Mouse (Mus musculus) heart, postnatal 0 days (tissue): Measurements from ENCODE around the gene Tarbp2. TPM values are rescaled to one million over a fixed set of nuclear protein-coding genes. Genes with fewer than 3 reads are reported as not detected.
A peak's percentile ranks its signal among the peaks of the same experiment; 100 is the strongest.

Experiments
- ATAC-seq: fragments of 200-750 bp; cut with Nextera tagmentation; 2 replicates; pipeline ENCODE4 v1.8.0; 2017; ENCODE audit warnings: low read depth, moderate number of reproducible peaks, moderate library complexity; ENCODE audit not compliant: insufficient read depth
- DNase-seq: peaks from one replicate; pipeline ENCODE4 v3.0.0-alpha.2; 2016; ENCODE audit warnings: low spot score
- H3K27ac ChIP-seq: fragments of 300-500 bp; sonication (generic); 2 replicates; pipeline ENCODE4 v1.5.1; 2014; ENCODE audit warnings: low read depth, mild to moderate bottlenecking
- H3K27me3 ChIP-seq: fragments of 300-500 bp; sonication (generic); 2 replicates; pipeline ENCODE4 v1.6.1; 2014; ENCODE audit warnings: low read length, mixed read lengths; ENCODE audit not compliant: control insufficient read depth, insufficient read depth
- H3K36me3 ChIP-seq: fragments of 300-500 bp; sonication (generic); replicated peaks from 2 replicates; pipeline ENCODE4 v1.6.1; 2014; ENCODE audit warnings: low read length, mixed read lengths; ENCODE audit not compliant: control insufficient read depth, insufficient read depth
- H3K4me1 ChIP-seq: fragments of 300-500 bp; sonication (generic); 2 replicates; pipeline ENCODE4 v1.6.1; 2014; ENCODE audit warnings: antibody characterized with exemption; ENCODE audit not compliant: control insufficient read depth, insufficient read depth
- H3K4me2 ChIP-seq: fragments of 300-500 bp; sonication (generic); 2 replicates; pipeline ENCODE4 v1.6.1; 2014; ENCODE audit warnings: low read depth, mild to moderate bottlenecking, low read length, moderate library complexity
- H3K4me3 ChIP-seq: fragments of 300-500 bp; sonication (generic); 2 replicates; pipeline ENCODE4 v1.5.1; 2014; ENCODE audit warnings: low read depth, low read length
- H3K9ac ChIP-seq: fragments of 300-500 bp; sonication (generic); replicated peaks from 2 replicates; pipeline ENCODE4 v1.6.1; 2014; ENCODE audit warnings: low read depth, low read length, mixed read lengths
- H3K9me3 ChIP-seq: fragments of 300-500 bp; sonication (generic); replicated peaks from 2 replicates; pipeline ENCODE4 v1.6.1; 2016; ENCODE audit warnings: low read length; ENCODE audit not compliant: control insufficient read depth
- CTCF ChIP-seq: IDR thresholded peaks from 2 replicates; pipeline ENCODE4 v1.5.1; 2016; ENCODE audit warnings: antibody characterized with exemption, control low read depth, low read depth
- EP300 ChIP-seq: IDR thresholded peaks from 2 replicates; pipeline ENCODE4 v1.6.1; 2016; ENCODE audit warnings: antibody characterized with exemption, low read depth
- WGBS: fragments of 180-500 bp; shearing (Covaris S2); extraction: QIAGEN DNeasy Blood & Tissue Kit; methylation state at CpG from one replicate; pipeline ENCODE4 v1.1.7; 2014; 5-methylcytosine and 5-hydroxymethylcytosine counted together
- polyA plus RNA-seq: library from polyadenylated mRNA; unstranded; fragments of >200 nt; fragmentation: Nextera tagmentation; extraction: Ambion mirVana; gene quantifications from 2 replicates; pipeline ENCODE4 v1.2.1, GENCODE M21; 2015
- total RNA-seq: library from RNA; depleted of rRNA; stranded (reverse); fragments of >200 nt; gene quantifications from 2 replicates; pipeline ENCODE4 v1.2.3, GENCODE M21; 2014; ENCODE audit warnings: low replicate concordance

Tarbp2 gene
- total and polyA plus RNA-seq, 2 experiments from 2014 or later = 68.5 to 73.7 TPM

DNA sequence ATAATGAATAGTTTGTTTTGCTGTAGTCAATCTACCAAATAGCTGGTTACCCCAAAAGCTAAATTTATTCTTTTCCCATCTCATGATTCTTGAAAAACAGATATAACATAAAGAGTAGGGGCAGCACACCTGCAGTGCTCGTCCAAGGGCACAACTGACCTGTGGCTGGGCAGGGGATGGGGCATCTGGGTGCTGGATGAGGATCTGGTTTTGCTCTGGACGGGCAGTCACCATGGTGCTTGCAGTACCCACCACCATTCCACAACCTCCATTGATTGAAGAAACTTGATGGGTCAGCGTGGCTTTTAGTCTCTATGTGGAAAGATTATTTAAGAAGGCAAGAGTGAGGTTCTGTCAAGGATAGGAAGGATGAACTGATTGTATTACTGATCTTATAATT lies 28.3 kb downstream of the Tarbp2 start:
- Histone ChIP-seq H3K4me1 (peaks cover 3% of the 10 kb centered on the region; the same call in 1 of the 2 replicates), H3K9ac (no peak overlapping the region), H3K36me3 (peaks cover 65% of the 10 kb centered on the region), H3K4me3 (no peak overlapping the region), H3K9me3 (no peaks in the 10 kb centered on the region), H3K27me3 (no peaks in the 10 kb centered on the region), H3K27ac (0 out of 2 replicates have a peak overlapping the region, but pooled peaks have one; percentile 78), H3K4me2 (no peak overlapping the region)
- ATAC-seq (no peak), DNase-seq (no peak)
- WGBS = 90% methylated on average over 3 of the region's 3 CpGs
- no peak for TF ChIP-seq CTCF

DNA sequence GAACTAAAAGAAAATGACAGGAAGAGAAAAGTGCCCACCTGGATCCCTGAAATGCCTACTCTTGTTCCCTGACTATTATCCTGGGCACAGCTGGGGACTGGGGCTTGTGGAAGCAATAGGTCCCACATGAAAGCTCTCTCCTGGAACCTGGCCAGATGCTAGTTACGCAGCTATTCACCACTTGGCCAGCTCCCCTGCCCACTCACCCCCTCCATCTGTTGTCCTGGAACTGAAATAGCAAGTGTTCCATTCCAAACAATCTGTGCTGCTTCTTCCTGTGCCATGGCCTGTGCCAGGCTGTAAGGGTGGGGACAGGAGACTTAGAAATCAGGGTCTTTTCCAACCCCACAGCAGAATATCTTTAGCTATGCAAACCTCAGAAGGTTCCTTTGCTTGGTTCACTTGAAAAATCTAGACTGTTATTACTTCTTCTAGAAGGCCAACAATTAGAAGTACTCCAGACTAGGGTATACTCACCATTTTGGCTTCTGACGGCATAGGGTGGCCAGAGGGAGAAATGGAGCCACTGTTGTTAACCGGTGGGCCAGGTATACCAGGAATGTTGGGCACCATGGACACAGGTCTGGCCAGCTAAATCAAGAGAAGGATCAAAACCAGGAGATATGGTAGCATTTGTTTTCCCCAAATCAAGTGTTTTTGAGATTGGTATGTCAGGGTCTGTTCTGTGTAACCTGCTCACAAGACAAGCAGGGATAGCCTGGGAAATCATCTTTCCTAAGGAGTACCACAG lies 28.9 kb downstream of the Tarbp2 start:
- no peak overlapping the region for H3K9ac ChIP-seq
- no peak overlapping the region for H3K4me2 ChIP-seq
- TF ChIP-seq EP300 (no peak), CTCF (no peak; the same call in 1 of the 2 replicates)
- DNase-seq (peak; percentile 89), ATAC-seq (peak; percentile 84)
- peaks cover 3% of the 10 kb centered on the region; the same call in 1 of the 2 replicates for H3K4me1 ChIP-seq
- H3K36me3 ChIP-seq = peaks cover 64% of the 10 kb centered on the region
- H3K27ac ChIP-seq = peak overlapping the region; percentile 78
- no peaks in the 10 kb centered on the region for H3K27me3 ChIP-seq
- H3K4me3 ChIP-seq = no peak overlapping the region
- no peaks in the 10 kb centered on the region for H3K9me3 ChIP-seq
- 61% methylated on average over 3 of the region's 3 CpGs for WGBS

DNA sequence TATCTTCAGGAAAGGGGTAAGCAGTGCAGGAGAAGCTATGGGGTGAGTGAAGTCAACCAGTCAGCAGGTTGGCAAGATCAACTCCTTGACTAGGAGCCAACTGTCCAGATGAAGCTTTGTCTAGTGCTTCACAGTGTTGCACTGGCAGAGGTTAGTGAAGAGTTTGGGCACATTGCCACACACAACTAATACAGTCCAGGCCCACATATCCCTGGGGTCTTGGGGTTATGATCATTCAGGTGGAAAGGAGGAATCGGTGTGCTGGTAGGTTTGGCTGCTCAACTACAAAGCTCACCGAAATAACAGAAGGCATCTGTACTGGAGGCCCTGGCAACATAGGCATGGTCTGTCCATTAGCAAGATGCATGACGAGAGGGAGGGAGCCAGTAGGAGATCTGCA lies 29.5 kb downstream of the Tarbp2 start:
- H3K9ac ChIP-seq = no peak overlapping the region
- WGBS = 84% methylated on average over 3 of the region's 3 CpGs
- DNase-seq = no peak

DNA sequence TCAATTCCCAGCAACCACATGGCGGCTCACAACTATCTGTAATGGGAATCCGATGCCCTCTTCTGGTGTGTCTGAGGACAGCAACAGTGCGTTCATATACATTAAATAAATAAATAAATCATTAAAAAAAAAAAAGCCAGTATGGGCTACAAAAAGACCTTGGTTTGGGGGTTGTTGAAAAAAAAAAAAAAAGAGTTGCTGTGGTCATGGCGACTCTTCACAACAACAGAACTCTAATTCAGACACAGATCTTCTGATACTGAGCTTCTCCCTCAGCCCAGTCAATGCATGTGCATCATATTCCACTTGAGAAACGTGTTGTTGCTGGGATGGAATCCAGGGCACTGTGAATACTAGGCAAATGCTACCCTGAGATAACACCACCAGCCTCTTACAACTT lies 34.6 kb downstream of the Tarbp2 start:
- Histone ChIP-seq H3K9ac (no peak overlapping the region), H3K4me3 (no peak overlapping the region), H3K36me3 (peaks cover 71% of the 10 kb centered on the region), H3K27ac (no peak overlapping the region), H3K27me3 (no peaks in the 10 kb centered on the region), H3K4me2 (no peak overlapping the region), H3K4me1 (no peaks in the 10 kb centered on the region), H3K9me3 (no peaks in the 10 kb centered on the region)
- no peak for ATAC-seq
- TF ChIP-seq CTCF (no peak), EP300 (no peak)
- DNase-seq = no peak
- 92% methylated on average over 5 of the region's 5 CpGs for WGBS

More for the DNA sequence above, 29.5 kb downstream of the Tarbp2 start:
- H3K4me3 ChIP-seq = no peak overlapping the region
- peaks cover 3% of the 10 kb centered on the region; the same call in 1 of the 2 replicates for H3K4me1 ChIP-seq
- ATAC-seq = peak; percentile 39; the same call in 1 of the 2 replicates
- peaks cover 64% of the 10 kb centered on the region for H3K36me3 ChIP-seq
- H3K27me3 ChIP-seq = no peaks in the 10 kb centered on the region
- peak overlapping the region; percentile 78 for H3K27ac ChIP-seq
- no peak overlapping the region for H3K4me2 ChIP-seq
- no peaks in the 10 kb centered on the region for H3K9me3 ChIP-seq
- no peak for TF ChIP-seq EP300
- TF ChIP-seq CTCF = no peak

DNA sequence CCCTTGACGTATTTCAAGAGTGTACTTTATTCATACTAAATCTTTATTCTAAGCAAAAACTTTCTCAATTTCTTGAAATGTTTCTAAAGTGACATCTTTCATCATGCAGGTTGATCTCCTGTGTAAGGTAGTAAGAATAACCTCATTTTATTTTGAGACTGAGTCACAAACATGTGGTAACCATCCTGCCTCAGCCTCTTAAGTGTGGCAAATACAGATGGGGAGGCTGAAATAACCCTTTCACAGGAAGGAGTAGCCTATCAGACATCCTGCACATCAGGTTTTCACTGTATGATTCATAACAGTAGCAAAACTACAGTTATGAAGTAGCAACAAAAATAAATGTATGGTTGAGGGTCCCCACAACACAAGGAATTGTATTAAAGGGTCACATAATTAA lies 37.6 kb downstream of the Tarbp2 start:
- no peaks in the 10 kb centered on the region for H3K4me1 ChIP-seq
- no peak overlapping the region for H3K27ac ChIP-seq
- H3K27me3 ChIP-seq = no peaks in the 10 kb centered on the region
- no peak overlapping the region for H3K4me3 ChIP-seq
- no peak overlapping the region for H3K4me2 ChIP-seq
- no peak for TF ChIP-seq EP300
- no peak for TF ChIP-seq CTCF
- no peak overlapping the region for H3K9ac ChIP-seq
- H3K9me3 ChIP-seq = no peaks in the 10 kb centered on the region
- DNase-seq (no peak), ATAC-seq (no peak)
- H3K36me3 ChIP-seq = peaks cover 70% of the 10 kb centered on the region
- WGBS = 97% methylated on average over 1 of the region's 1 CpGs

DNA sequence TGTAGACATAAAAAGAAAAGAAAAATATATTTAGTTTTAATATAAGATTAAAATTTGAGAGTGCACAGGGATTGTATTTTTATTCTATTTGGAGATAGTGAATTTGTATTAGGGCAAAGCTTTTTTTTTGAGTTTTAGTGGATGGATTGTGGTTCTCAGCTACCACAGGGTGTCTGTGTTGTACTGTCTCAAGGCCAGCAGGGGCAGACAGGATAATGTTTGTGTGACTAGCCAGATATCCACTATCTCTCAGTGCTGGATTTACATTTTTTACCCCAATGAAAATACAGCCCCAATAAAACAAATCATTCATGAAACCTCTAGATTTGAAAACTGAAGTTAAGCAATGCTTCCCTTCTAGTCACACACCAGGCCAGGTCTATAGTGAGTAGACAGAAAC lies 39.6 kb downstream of the Tarbp2 start:
- no peak overlapping the region for H3K4me2 ChIP-seq
- no peak for TF ChIP-seq EP300
- TF ChIP-seq CTCF = peak; percentile 11; the same call in 1 of the 2 replicates
- no peaks in the 10 kb centered on the region for H3K4me1 ChIP-seq
- no peak overlapping the region for H3K9ac ChIP-seq
- no peak for ATAC-seq
- H3K27me3 ChIP-seq = no peaks in the 10 kb centered on the region
- H3K4me3 ChIP-seq = no peak overlapping the region
- peaks cover 59% of the 10 kb centered on the region for H3K36me3 ChIP-seq
- no peak for DNase-seq
- no peak overlapping the region for H3K27ac ChIP-seq
- no peaks in the 10 kb centered on the region for H3K9me3 ChIP-seq
